Mouse (Mus musculus): Measurements from ENCODE around the gene Auts2. TPM values are rescaled to one million over a fixed set of nuclear protein-coding genes. Genes with fewer than 3 reads are reported as not detected.

Auts2 gene
- polyA plus RNA-seq, 1 experiment, result 39.0 TPM

- DNase-seq, result no peak
- H3K27ac ChIP-seq (ENCODE audit: insufficient read depth, low read length), result no peak overlapping the region
- no peak for TF ChIP-seq POLR2A (IDR thresholded peaks at IDR 0.05; ENCODE audit: borderline replicate concordance, insufficient read depth, low read length)
- TF ChIP-seq CTCF (IDR thresholded peaks at IDR 0.05; ENCODE audit: borderline replicate concordance, insufficient read depth, low read depth, low read length), result no peak
- no peaks in the 10 kb centered on the region for H3K27me3 ChIP-seq (ENCODE audit: control insufficient read depth, insufficient read depth, low read length)
- no peak overlapping the region for H3K4me3 ChIP-seq (replicated peaks; ENCODE audit: insufficient read depth, low read depth, low read length)
- H3K4me1 ChIP-seq (ENCODE audit: control insufficient read depth, insufficient read depth, low read length), result 0 out of 2 replicates have a peak, but pooled peaks cover 2% of the 10 kb centered on the region
Measured at GRCm38 (mm10) chr5:132209694-132210093, 333.4 kb downstream of the Auts2 start.

- Histone ChIP-seq H3K27ac (ENCODE audit: insufficient read depth, low read length) (no peak overlapping the region), H3K27me3 (ENCODE audit: control insufficient read depth, insufficient read depth, low read length) (no peaks in the 10 kb centered on the region), H3K4me3 (replicated peaks; ENCODE audit: insufficient read depth, low read depth, low read length) (no peak overlapping the region), H3K4me1 (ENCODE audit: control insufficient read depth, insufficient read depth, low read length) (peaks cover 3% of the 10 kb centered on the region; the same call in 1 of the 2 replicates)
- no peak for DNase-seq
- WGBS, result 89% methylated on average over 1 of the region's 1 CpGs
- no peak for TF ChIP-seq CTCF (IDR thresholded peaks at IDR 0.05; ENCODE audit: borderline replicate concordance, insufficient read depth, low read depth, low read length)
- no peak for TF ChIP-seq POLR2A (IDR thresholded peaks at IDR 0.05; ENCODE audit: borderline replicate concordance, insufficient read depth, low read length)
Measured at GRCm38 (mm10) chr5:132206220-132206619, 336.9 kb downstream of the Auts2 start.

- Histone ChIP-seq H3K4me1 (ENCODE audit: control insufficient read depth, insufficient read depth, low read length) (peaks cover 3% of the 10 kb centered on the region; the same call in 1 of the 2 replicates), H3K4me3 (replicated peaks; ENCODE audit: insufficient read depth, low read depth, low read length) (no peak overlapping the region), H3K27me3 (ENCODE audit: control insufficient read depth, insufficient read depth, low read length) (no peaks in the 10 kb centered on the region), H3K27ac (ENCODE audit: insufficient read depth, low read length) (no peak overlapping the region)
- DNase-seq, result no peak
- WGBS, result 96% methylated on average over 11 of the region's 11 CpGs
- no peak for TF ChIP-seq CTCF (IDR thresholded peaks at IDR 0.05; ENCODE audit: borderline replicate concordance, insufficient read depth, low read depth, low read length)
- no peak for TF ChIP-seq POLR2A (IDR thresholded peaks at IDR 0.05; ENCODE audit: borderline replicate concordance, insufficient read depth, low read length)
Measured at GRCm38 (mm10) chr5:132203846-132204245, 339.3 kb downstream of the Auts2 start.

GRCm38 (mm10) chr5:132201077-132201645 is 342.0 kb downstream of the Auts2 start:
- H3K27ac ChIP-seq (ENCODE audit: insufficient read depth, low read length), result no peak overlapping the region
- peak; percentile 48 to 52 for DNase-seq
- WGBS, result 53% methylated on average over 4 of the region's 4 CpGs
- no peaks in the 10 kb centered on the region for H3K27me3 ChIP-seq (ENCODE audit: control insufficient read depth, insufficient read depth, low read length)
- no peak overlapping the region for H3K4me3 ChIP-seq (replicated peaks; ENCODE audit: insufficient read depth, low read depth, low read length)
- peaks cover 3% of the 10 kb centered on the region; the same call in 1 of the 2 replicates for H3K4me1 ChIP-seq (ENCODE audit: control insufficient read depth, insufficient read depth, low read length)
- no peak for TF ChIP-seq CTCF (IDR thresholded peaks at IDR 0.05; ENCODE audit: borderline replicate concordance, insufficient read depth, low read depth, low read length)
- no peak for TF ChIP-seq POLR2A (IDR thresholded peaks at IDR 0.05; ENCODE audit: borderline replicate concordance, insufficient read depth, low read length)

GRCm38 (mm10) chr5:132200595-132200994 is 342.5 kb downstream of the Auts2 start:
- Histone ChIP-seq H3K4me1 (ENCODE audit: control insufficient read depth, insufficient read depth, low read length) (peaks cover 3% of the 10 kb centered on the region; the same call in 1 of the 2 replicates), H3K27ac (ENCODE audit: insufficient read depth, low read length) (no peak overlapping the region), H3K27me3 (ENCODE audit: control insufficient read depth, insufficient read depth, low read length) (no peaks in the 10 kb centered on the region), H3K4me3 (replicated peaks; ENCODE audit: insufficient read depth, low read depth, low read length) (no peak overlapping the region)
- DNase-seq, result no peak
- 82% methylated on average over 4 of the region's 4 CpGs for WGBS
- TF ChIP-seq CTCF (IDR thresholded peaks at IDR 0.05; ENCODE audit: borderline replicate concordance, insufficient read depth, low read depth, low read length) (no peak), POLR2A (IDR thresholded peaks at IDR 0.05; ENCODE audit: borderline replicate concordance, insufficient read depth, low read length) (no peak)

GRCm38 (mm10) chr5:132195048-132195533 is 348.1 kb downstream of the Auts2 start:
- Histone ChIP-seq H3K4me3 (replicated peaks; ENCODE audit: insufficient read depth, low read depth, low read length) (no peak overlapping the region), H3K4me1 (ENCODE audit: control insufficient read depth, insufficient read depth, low read length) (peaks cover 8% of the 10 kb centered on the region), H3K27ac (ENCODE audit: insufficient read depth, low read length) (no peak overlapping the region), H3K27me3 (ENCODE audit: control insufficient read depth, insufficient read depth, low read length) (no peaks in the 10 kb centered on the region)
- TF ChIP-seq CTCF (IDR thresholded peaks at IDR 0.05; ENCODE audit: borderline replicate concordance, insufficient read depth, low read depth, low read length) (no peak), POLR2A (IDR thresholded peaks at IDR 0.05; ENCODE audit: borderline replicate concordance, insufficient read depth, low read length) (no peak)
- peak; percentile 37 to 51 for DNase-seq
- 27% methylated on average over 6 of the region's 6 CpGs for WGBS

- no peak for TF ChIP-seq POLR2A (IDR thresholded peaks at IDR 0.05; ENCODE audit: borderline replicate concordance, insufficient read depth, low read length)
- TF ChIP-seq CTCF (IDR thresholded peaks at IDR 0.05; ENCODE audit: borderline replicate concordance, insufficient read depth, low read depth, low read length), result no peak
- Histone ChIP-seq H3K4me3 (replicated peaks; ENCODE audit: insufficient read depth, low read depth, low read length) (no peak overlapping the region), H3K27ac (ENCODE audit: insufficient read depth, low read length) (no peak overlapping the region), H3K27me3 (ENCODE audit: control insufficient read depth, insufficient read depth, low read length) (no peaks in the 10 kb centered on the region), H3K4me1 (ENCODE audit: control insufficient read depth, insufficient read depth, low read length) (peaks cover 7% of the 10 kb centered on the region)
- no peak for DNase-seq
- 86% methylated on average over 4 of the region's 4 CpGs for WGBS
Measured at GRCm38 (mm10) chr5:132190190-132190589, 353.0 kb downstream of the Auts2 start.

- Histone ChIP-seq H3K4me1 (ENCODE audit: control insufficient read depth, insufficient read depth, low read length) (no peaks in the 10 kb centered on the region), H3K4me3 (replicated peaks; ENCODE audit: insufficient read depth, low read depth, low read length) (no peak overlapping the region), H3K27me3 (ENCODE audit: control insufficient read depth, insufficient read depth, low read length) (no peaks in the 10 kb centered on the region), H3K27ac (ENCODE audit: insufficient read depth, low read length) (no peak overlapping the region)
- 94% methylated on average over 3 of the region's 3 CpGs for WGBS
- TF ChIP-seq CTCF (IDR thresholded peaks at IDR 0.05; ENCODE audit: borderline replicate concordance, insufficient read depth, low read depth, low read length), result no peak
- no peak for TF ChIP-seq POLR2A (IDR thresholded peaks at IDR 0.05; ENCODE audit: borderline replicate concordance, insufficient read depth, low read length)
- DNase-seq, result no peak
Measured at GRCm38 (mm10) chr5:132186659-132187058, 356.5 kb downstream of the Auts2 start.

All from cerebellum, adult 2 months (tissue).